26 mouse cellular contexts compared by ENCODE assay signal in genomic region chr5:28019864-28020263, GRCm38 (mm10). TPM values are rescaled to one million over a fixed set of nuclear protein-coding genes. Genes with fewer than 3 reads are reported as not detected.
DNase-seq lines count a peak whose midpoint lies in the region; ATAC-seq and TF ChIP-seq lines count a peak whose summit lies in the region.
"Had no signal": no experiment of that assay in that cellular context is flagged by ENCODE, and none has a peak within 500 bp of the region (broad histone marks: within the 10 kb centered on the region; RNA-seq: fewer than 3 reads in every experiment).

No protein-coding gene starts in this region.

- H3K9ac ChIP-seq in forebrain, embryonic 11.5 days (ENCODE audit: low read length): no peak overlapping the region
- no peak overlapping the region for H3K9ac ChIP-seq in forebrain, embryonic 12.5 days
- no peak overlapping the region for H3K9ac ChIP-seq in limb, embryonic 14.5 days (ENCODE audit: low read depth, low read length, severe bottlenecking)
- H3K9ac ChIP-seq: embryonic facial prominence, embryonic 15.5 days; forebrain, embryonic 13.5 days; heart, embryonic 12.5 days; heart, embryonic 15.5 days; hindbrain, embryonic 12.5 days; hindbrain, embryonic 15.5 days had no signal

- no peaks in the 10 kb centered on the region for H3K9me3 ChIP-seq in forebrain, embryonic 11.5 days (ENCODE audit: control insufficient read depth, low read length)
- no peaks in the 10 kb centered on the region for H3K9me3 ChIP-seq in forebrain, embryonic 12.5 days
- no peaks in the 10 kb centered on the region for H3K9me3 ChIP-seq in limb, embryonic 14.5 days (ENCODE audit: control insufficient read depth, low read length)
- no peaks in the 10 kb centered on the region for H3K9me3 ChIP-seq in limb, embryonic 10.5 days (replicated peaks)
- H3K9me3 ChIP-seq: embryonic facial prominence, embryonic 15.5 days; forebrain, embryonic 13.5 days; heart, embryonic 12.5 days; heart, embryonic 15.5 days; hindbrain, embryonic 12.5 days; hindbrain, embryonic 15.5 days had no signal

- no peaks in the 10 kb centered on the region for H3K4me1 ChIP-seq in forebrain, embryonic 11.5 days (replicated peaks; ENCODE audit: control insufficient read depth, insufficient read depth, low read length)
- H3K4me1 ChIP-seq in forebrain, embryonic 12.5 days: no peaks in the 10 kb centered on the region
- no peaks in the 10 kb centered on the region for H3K4me1 ChIP-seq in limb, embryonic 14.5 days (ENCODE audit: control insufficient read depth, insufficient read depth, low read length)
- no peaks in the 10 kb centered on the region for H3K4me1 ChIP-seq in limb, embryonic 10.5 days
- H3K4me1 ChIP-seq: embryonic facial prominence, embryonic 15.5 days; forebrain, embryonic 13.5 days; heart, embryonic 12.5 days; heart, embryonic 15.5 days; hindbrain, embryonic 12.5 days; hindbrain, embryonic 15.5 days had no signal

- no peak for ATAC-seq in forebrain, embryonic 11.5 days (replicated peaks; ENCODE audit: low FRiP score)
- ATAC-seq in forebrain, embryonic 12.5 days (ENCODE audit: low FRiP score): no peak
- no peak for ATAC-seq in limb, embryonic 14.5 days (ENCODE audit: low FRiP score, low read depth)
- ATAC-seq in common myeloid progenitor, adult 5-6 weeks (replicated peaks; ENCODE audit: low read depth, poor library complexity, severe bottlenecking): 0 out of 2 replicates have a peak, but pooled peaks have one; percentile 29
- ATAC-seq: CD4-positive, CD25-positive, alpha-beta regulatory T cell, adult 4 months; forebrain, embryonic 13.5 days; forebrain, embryonic 16.5 days; intestine, postnatal 0 days had no signal

- no peak for TF ChIP-seq POLR2A in limb, embryonic 14.5 days (IDR thresholded peaks at IDR 0.05; ENCODE audit: borderline replicate concordance, extremely low read depth, insufficient read depth, insufficient read length)

- no peak overlapping the region for H3K4me3 ChIP-seq in forebrain, embryonic 11.5 days (ENCODE audit: low read depth, low read length)
- no peak overlapping the region for H3K4me3 ChIP-seq in forebrain, embryonic 12.5 days (replicated peaks)
- no peak overlapping the region for H3K4me3 ChIP-seq in limb, embryonic 14.5 days (replicated peaks; ENCODE audit: low read length)
- H3K4me3 ChIP-seq in limb, embryonic 10.5 days: no peak overlapping the region
- H3K4me3 ChIP-seq: embryonic facial prominence, embryonic 15.5 days; forebrain, embryonic 13.5 days; heart, embryonic 12.5 days; heart, embryonic 15.5 days; hindbrain, embryonic 12.5 days; hindbrain, embryonic 15.5 days had no signal

- WGBS in forebrain, embryonic 11.5 days: 82% methylated on average over 3 of the region's 3 CpGs
- WGBS in forebrain, embryonic 12.5 days: 84% methylated on average over 3 of the region's 3 CpGs
- WGBS in limb, embryonic 14.5 days: 44% methylated on average over 3 of the region's 3 CpGs
- 68% methylated on average over 3 of the region's 3 CpGs for WGBS in limb, embryonic 10.5 days

- DNase-seq in forebrain, embryonic 11.5 days (ENCODE audit: low spot score): peak; percentile 32
- DNase-seq in limb, embryonic 14.5 days (ENCODE audit: low spot score): peak; percentile 21
- no peak for DNase-seq in limb, embryonic 10.5 days (ENCODE audit: low spot score)
- DNase-seq in thymus, postnatal 14 days: no peak
- DNase-seq: adrenal gland, adult 2 months; adrenal gland, postnatal 14 days; B cell, adult 2 months; cerebellum, adult 11 months; cerebellum, adult 2 months; cerebellum, adult 9-11 months; cerebellum, postnatal 25 days; embryo, embryonic 11 days; gastrocnemius, postnatal 10 days; gastrocnemius, postnatal 36 days; heart, postnatal 10 days had no signal

- no peaks in the 10 kb centered on the region for H3K36me3 ChIP-seq in forebrain, embryonic 11.5 days (ENCODE audit: control insufficient read depth, insufficient read depth, low read length)
- H3K36me3 ChIP-seq in forebrain, embryonic 12.5 days (replicated peaks): no peaks in the 10 kb centered on the region
- H3K36me3 ChIP-seq in limb, embryonic 14.5 days (ENCODE audit: control insufficient read depth, insufficient read depth, low read length): no peaks in the 10 kb centered on the region
- no peaks in the 10 kb centered on the region for H3K36me3 ChIP-seq in limb, embryonic 10.5 days
- H3K36me3 ChIP-seq: embryonic facial prominence, embryonic 15.5 days; heart, embryonic 12.5 days; heart, embryonic 15.5 days; hindbrain, embryonic 12.5 days; hindbrain, embryonic 15.5 days had no signal

- H3K27me3 ChIP-seq in forebrain, embryonic 11.5 days (ENCODE audit: control insufficient read depth, insufficient read depth, low read length): no peaks in the 10 kb centered on the region
- H3K27me3 ChIP-seq in forebrain, embryonic 12.5 days: no peaks in the 10 kb centered on the region
- H3K27me3 ChIP-seq in limb, embryonic 14.5 days (ENCODE audit: control insufficient read depth, insufficient read depth, low read length): no peaks in the 10 kb centered on the region
- no peaks in the 10 kb centered on the region for H3K27me3 ChIP-seq in limb, embryonic 10.5 days (ENCODE audit: low read depth, poor library complexity, severe bottlenecking)
- H3K27me3 ChIP-seq: embryonic facial prominence, embryonic 15.5 days; forebrain, embryonic 13.5 days; heart, embryonic 12.5 days; heart, embryonic 15.5 days; hindbrain, embryonic 12.5 days; hindbrain, embryonic 15.5 days had no signal

- no peak overlapping the region for H3K27ac ChIP-seq in forebrain, embryonic 11.5 days (ENCODE audit: low read depth, low read length)
- H3K27ac ChIP-seq in forebrain, embryonic 12.5 days: no peak overlapping the region
- no peak overlapping the region for H3K27ac ChIP-seq in limb, embryonic 14.5 days (replicated peaks; ENCODE audit: low read depth, low read length)
- H3K27ac ChIP-seq in limb, embryonic 10.5 days: no peak overlapping the region
- H3K27ac ChIP-seq: embryonic facial prominence, embryonic 15.5 days; forebrain, embryonic 13.5 days; heart, embryonic 15.5 days; hindbrain, embryonic 12.5 days; hindbrain, embryonic 15.5 days had no signal

- no peak overlapping the region for H3K4me2 ChIP-seq in forebrain, embryonic 11.5 days (ENCODE audit: low read depth, low read length, severe bottlenecking)
- H3K4me2 ChIP-seq in forebrain, embryonic 12.5 days: no peak overlapping the region
- no peak overlapping the region for H3K4me2 ChIP-seq in limb, embryonic 14.5 days (replicated peaks; ENCODE audit: low read depth, low read length, severe bottlenecking)
- H3K4me2 ChIP-seq: embryonic facial prominence, embryonic 15.5 days; forebrain, embryonic 13.5 days; heart, embryonic 12.5 days; heart, embryonic 15.5 days; hindbrain, embryonic 12.5 days; hindbrain, embryonic 15.5 days had no signal

RNA-seq across cellular contexts. Expression of gene Insig1, which starts 51.3 kb away (rescaled TPM):
- polyA plus RNA-seq in forebrain, embryonic 11.5 days (2014; fragmentation: Nextera tagmentation; extraction: Ambion mirVana): 102 and 103 TPM in 2 replicates
- polyA plus RNA-seq in forebrain, embryonic 12.5 days (2016; fragmentation: Nextera tagmentation; extraction: Ambion mirVana): 103 and 109 TPM in 2 replicates
- 48.7 and 54.9 TPM in 2 replicates for polyA plus RNA-seq in limb, embryonic 14.5 days (2012; rRNA removed)
- polyA plus RNA-seq in limb, embryonic 14.5 days (2014; fragmentation: Nextera tagmentation; extraction: Ambion mirVana): 47.4 and 61.6 TPM in 2 replicates
- 78.8 and 91.0 TPM in 2 replicates for polyA plus RNA-seq in limb, embryonic 10.5 days (2016; fragmentation: Nextera tagmentation; extraction: Ambion mirVana)
- total RNA-seq in common myeloid progenitor, adult 5-6 weeks (2017): 37.7 and 38.2 TPM in 2 replicates

Comparison
In these comparisons a context has a peak if more than half of its experiments do, and no peak if none do; other contexts are left out.
1. DNase-seq: peak in forebrain, embryonic 11.5 days (single experiment) and limb, embryonic 14.5 days (single experiment); none in limb, embryonic 10.5 days (single experiment) and thymus, postnatal 14 days (single experiment).